Mouse (Mus musculus) liver, postnatal 0 days (tissue): Measurements from ENCODE around the gene Cdc37l1.

ENCODE experiments used
- CTCF ChIP-seq: sonication (generic); IDR thresholded peaks from 2 replicates; pipeline ENCODE4 v1.5.1; 2016; ENCODE audit warnings: antibody characterized with exemption, low read depth
- EP300 ChIP-seq: IDR thresholded peaks from 2 replicates; pipeline ENCODE4 v1.6.1; 2016; ENCODE audit warnings: antibody characterized with exemption, low read depth, mild to moderate bottlenecking

GRCm38 (mm10) chr19:29024391-29024947 is 34.3 kb downstream of the Cdc37l1 start:
- TF ChIP-seq EP300 (no peak), CTCF (no peak)
